Mouse (Mus musculus) limb, embryonic 13.5 days (tissue): Measurements from ENCODE around the gene Mycbpap. TPM values are rescaled to one million over a fixed set of nuclear protein-coding genes. Genes with fewer than 3 reads are reported as not detected.
A peak's percentile ranks its signal among the peaks of the same experiment; 100 is the strongest.

Experiments used
- ATAC-seq: fragments of 200-750 bp; cut with Nextera tagmentation; 2 replicates; pipeline ENCODE4 v1.8.0; 2017; ENCODE audit warnings: low read depth, moderate number of reproducible peaks, moderate TSS enrichment; ENCODE audit not compliant: low FRiP score
- H3K27ac ChIP-seq: fragments of 300-500 bp; sonication (generic); 2 replicates; pipeline ENCODE4 v1.5.1; 2015; ENCODE audit warnings: inconsistent platforms, mild to moderate bottlenecking, moderate library complexity
- H3K27me3 ChIP-seq: fragments of 300-500 bp; sonication (generic); 2 replicates; pipeline ENCODE4 v1.6.1; 2015; ENCODE audit warnings: mild to moderate bottlenecking, inconsistent platforms
- H3K36me3 ChIP-seq: fragments of 300-500 bp; sonication (generic); 2 replicates; pipeline ENCODE4 v1.6.1; 2015; ENCODE audit warnings: inconsistent platforms, mild to moderate bottlenecking, moderate library complexity
- H3K4me1 ChIP-seq: fragments of 300-500 bp; sonication (generic); 2 replicates; pipeline ENCODE4 v1.6.1; 2015; ENCODE audit warnings: inconsistent platforms
- H3K4me2 ChIP-seq: fragments of 300-500 bp; sonication (generic); replicated peaks from 2 replicates; pipeline ENCODE4 v1.6.1; 2015; ENCODE audit warnings: inconsistent platforms, mild to moderate bottlenecking, moderate library complexity
- H3K4me3 ChIP-seq: fragments of 300-500 bp; sonication (generic); 2 replicates; pipeline ENCODE4 v1.5.1; 2015; ENCODE audit warnings: moderate library complexity, mild to moderate bottlenecking, inconsistent platforms
- H3K9ac ChIP-seq: fragments of 300-500 bp; sonication (generic); 2 replicates; pipeline ENCODE4 v1.6.1; 2015; ENCODE audit warnings: mild to moderate bottlenecking, inconsistent platforms
- H3K9me3 ChIP-seq: fragments of 300-500 bp; sonication (generic); 2 replicates; pipeline ENCODE4 v1.6.1; 2016; ENCODE audit warnings: inconsistent platforms
- WGBS: fragments of 180-500 bp; shearing (Covaris S2); methylation state at CpG from one replicate; pipeline ENCODE4 v1.1.7; 2015; 5-methylcytosine and 5-hydroxymethylcytosine counted together
- polyA plus RNA-seq: library from polyadenylated mRNA; unstranded; fragments of >200 nt; fragmentation: Nextera tagmentation; extraction: Ambion mirVana; gene quantifications from 2 replicates; pipeline ENCODE4 v1.2.1, GENCODE M21; 2015

Gene Mycbpap
- polyA plus RNA-seq, 1 experiment from 2014 or later, result 3.8 TPM

- Histone ChIP-seq H3K9ac (peak within 1 kb of the TSS; percentile 67), H3K27ac (peak within 1 kb of the TSS; percentile 73; the same call in 1 of the 2 replicates), H3K36me3 (peaks cover 5% of the 10 kb centered on the region; the same call in 1 of the 2 replicates), H3K27me3 (no peaks in the 10 kb centered on the region), H3K9me3 (no peaks in the 10 kb centered on the region), H3K4me2 (peak within 1 kb of the TSS; percentile 93), H3K4me3 (peak within 1 kb of the TSS; percentile 55), H3K4me1 (peaks cover 27% of the 10 kb centered on the region)
- peak; percentile 89 for ATAC-seq
- WGBS, result 4% methylated on average over 49 of the region's 49 CpGs
Observed at GRCm38 (mm10) chr11:94548888-94549690, 27.5 kb upstream of the Mycbpap start, which contains the start of gene Rsad1. Gene Rsad1 (minus strand): TSS chr11:94549255.

DNA sequence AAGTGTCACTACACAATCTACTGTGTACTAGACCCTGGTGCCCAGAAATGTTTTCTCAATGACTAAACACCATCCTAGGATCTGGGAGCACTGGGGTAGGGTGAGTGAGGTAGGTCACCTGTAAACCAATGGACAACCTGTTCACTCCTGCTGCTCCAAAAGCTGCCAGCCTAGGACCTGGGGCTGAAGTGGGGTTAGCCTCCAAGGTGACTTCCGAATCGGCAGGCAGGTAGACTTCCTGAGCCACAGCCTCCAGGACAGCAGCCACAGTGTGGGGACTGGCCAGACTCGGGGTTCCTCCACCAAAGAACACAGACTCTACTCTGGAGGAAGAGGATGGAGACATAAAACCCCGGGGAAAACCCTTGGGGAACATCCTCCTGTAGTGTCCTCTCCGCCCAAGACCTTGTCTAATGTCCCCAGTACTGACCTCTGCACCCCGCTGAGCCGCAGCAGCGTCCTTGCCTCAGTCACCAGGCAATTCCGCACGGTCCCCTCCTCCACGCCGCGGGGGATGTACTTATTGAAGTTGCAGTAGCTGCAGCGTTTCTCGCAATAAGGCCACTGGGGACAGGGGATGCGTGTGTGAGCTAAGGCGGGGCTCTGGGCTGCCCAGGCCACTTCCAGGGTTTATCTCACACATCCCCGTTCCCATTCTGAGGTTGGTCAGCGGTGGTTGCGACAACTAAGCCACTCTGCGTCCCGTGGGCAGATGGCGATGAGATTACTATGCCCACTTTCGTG lies 26.7 kb upstream of the Mycbpap start:
- Histone ChIP-seq H3K4me1 (peaks cover 32% of the 10 kb centered on the region), H3K9ac (peak overlapping the region; percentile 67), H3K36me3 (peaks cover 7% of the 10 kb centered on the region; the same call in 1 of the 2 replicates), H3K9me3 (no peaks in the 10 kb centered on the region), H3K27me3 (no peaks in the 10 kb centered on the region), H3K4me2 (peak overlapping the region; percentile 93), H3K4me3 (peak overlapping the region; percentile 55), H3K27ac (peak overlapping the region; percentile 73; the same call in 1 of the 2 replicates)
- WGBS, result 9% methylated on average over 24 of the region's 24 CpGs
- peak; percentile 19 for ATAC-seq

- no peak overlapping the region for H3K4me3 ChIP-seq
- H3K27me3 ChIP-seq, result no peaks in the 10 kb centered on the region
- no peak overlapping the region for H3K9ac ChIP-seq
- H3K4me1 ChIP-seq, result peaks cover 32% of the 10 kb centered on the region
- no peaks in the 10 kb centered on the region for H3K9me3 ChIP-seq
- WGBS, result 94% methylated on average over 6 of the region's 6 CpGs
- H3K27ac ChIP-seq, result no peak overlapping the region
- ATAC-seq, result no peak
- peaks cover 11% of the 10 kb centered on the region for H3K36me3 ChIP-seq
- H3K4me2 ChIP-seq, result no peak overlapping the region
Observed at GRCm38 (mm10) chr11:94547271-94547670, 25.7 kb upstream of the Mycbpap start.

DNA sequence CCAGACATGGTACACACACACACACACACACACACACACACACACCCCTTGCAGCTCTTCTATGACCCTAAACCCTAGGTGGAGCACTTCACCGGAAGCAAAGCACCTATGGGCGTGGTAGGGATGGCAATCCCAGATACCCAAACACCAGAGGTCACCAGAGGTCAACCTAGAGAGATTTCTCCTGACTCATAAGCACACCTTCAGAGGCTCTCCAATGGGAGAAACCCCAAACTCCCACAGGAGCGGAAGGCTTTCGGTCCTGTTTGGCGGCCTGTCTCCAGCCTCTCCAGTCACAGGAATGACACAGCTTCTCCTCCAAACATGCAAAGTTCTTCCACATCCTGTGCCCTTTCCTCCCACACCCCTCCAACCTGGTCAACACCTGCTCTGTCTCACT lies 24.8 kb upstream of the Mycbpap start:
- H3K36me3 ChIP-seq, result peaks cover 12% of the 10 kb centered on the region
- H3K27ac ChIP-seq, result no peak overlapping the region
- H3K4me1 ChIP-seq, result peaks cover 32% of the 10 kb centered on the region
- H3K27me3 ChIP-seq, result no peaks in the 10 kb centered on the region
- no peak for ATAC-seq
- no peak overlapping the region for H3K9ac ChIP-seq
- no peak overlapping the region for H3K4me2 ChIP-seq
- no peak overlapping the region for H3K4me3 ChIP-seq
- 93% methylated on average over 5 of the region's 5 CpGs for WGBS
- H3K9me3 ChIP-seq, result no peaks in the 10 kb centered on the region

DNA sequence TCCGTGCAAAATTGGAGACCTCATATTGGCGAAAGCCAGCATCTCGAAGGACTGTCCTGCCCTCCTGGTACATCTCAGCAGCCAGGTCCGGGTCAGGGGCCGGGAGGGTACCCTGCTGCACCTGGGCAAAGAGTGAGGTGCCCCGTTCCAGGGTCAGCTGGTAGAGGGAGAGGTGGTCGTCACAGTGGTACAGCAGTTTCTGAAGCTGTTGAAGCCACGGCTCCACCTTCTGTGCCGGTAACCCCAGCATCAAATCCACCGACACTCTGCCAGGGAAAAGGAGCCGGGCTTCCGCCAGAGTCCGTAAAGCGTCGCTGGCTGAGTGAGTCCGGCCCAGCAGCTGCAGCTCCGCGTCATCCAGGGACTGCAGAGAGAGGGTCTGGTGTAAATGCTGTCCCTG lies 22.9 kb upstream of the Mycbpap start:
- 51% methylated on average over 18 of the region's 18 CpGs for WGBS
- peak overlapping the region; percentile 48; the same call in 1 of the 2 replicates for H3K9ac ChIP-seq
- no peak for ATAC-seq
- H3K36me3 ChIP-seq, result peaks cover 12% of the 10 kb centered on the region
- H3K4me3 ChIP-seq, result peak overlapping the region; percentile 19; the same call in 1 of the 2 replicates
- peak overlapping the region; percentile 54 for H3K4me2 ChIP-seq
- no peak overlapping the region for H3K27ac ChIP-seq
- H3K27me3 ChIP-seq, result no peaks in the 10 kb centered on the region
- no peaks in the 10 kb centered on the region for H3K9me3 ChIP-seq
- peaks cover 21% of the 10 kb centered on the region for H3K4me1 ChIP-seq

GRCm38 (mm10) chr11:94543932-94544331 lies 22.4 kb upstream of the Mycbpap start:
- Histone ChIP-seq H3K27me3 (no peaks in the 10 kb centered on the region), H3K9me3 (no peaks in the 10 kb centered on the region), H3K27ac (no peak overlapping the region), H3K36me3 (peaks cover 12% of the 10 kb centered on the region), H3K9ac (no peak overlapping the region), H3K4me3 (peak overlapping the region; percentile 19; the same call in 1 of the 2 replicates), H3K4me1 (peaks cover 18% of the 10 kb centered on the region), H3K4me2 (peak overlapping the region; percentile 54)
- 32% methylated on average over 9 of the region's 9 CpGs for WGBS
- ATAC-seq, result no peak

DNA sequence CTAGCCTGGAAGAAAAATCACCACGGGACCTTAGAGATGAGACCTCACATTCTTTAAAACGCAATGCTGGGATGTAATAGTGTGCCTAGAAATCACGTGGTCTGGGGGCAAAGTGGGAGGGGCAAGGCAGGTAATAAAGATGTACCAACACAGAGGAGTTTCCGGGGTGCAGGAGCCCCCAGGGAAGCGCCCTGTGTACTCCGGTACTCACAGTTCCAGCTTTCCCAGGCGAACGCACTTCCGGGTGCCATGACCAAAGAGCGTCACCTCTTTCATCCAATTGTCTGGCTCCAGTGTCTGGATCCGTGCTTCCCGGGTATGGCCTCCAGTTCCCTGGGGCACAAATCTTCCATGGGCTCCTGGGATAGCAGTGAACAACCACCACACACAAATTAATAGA lies 21.8 kb upstream of the Mycbpap start:
- Histone ChIP-seq H3K9me3 (no peaks in the 10 kb centered on the region), H3K9ac (no peak overlapping the region), H3K4me1 (peaks cover 19% of the 10 kb centered on the region), H3K4me2 (no peak overlapping the region), H3K27ac (no peak overlapping the region), H3K36me3 (peaks cover 12% of the 10 kb centered on the region), H3K27me3 (no peaks in the 10 kb centered on the region), H3K4me3 (no peak overlapping the region)
- ATAC-seq, result no peak
- WGBS, result 85% methylated on average over 12 of the region's 12 CpGs

DNA sequence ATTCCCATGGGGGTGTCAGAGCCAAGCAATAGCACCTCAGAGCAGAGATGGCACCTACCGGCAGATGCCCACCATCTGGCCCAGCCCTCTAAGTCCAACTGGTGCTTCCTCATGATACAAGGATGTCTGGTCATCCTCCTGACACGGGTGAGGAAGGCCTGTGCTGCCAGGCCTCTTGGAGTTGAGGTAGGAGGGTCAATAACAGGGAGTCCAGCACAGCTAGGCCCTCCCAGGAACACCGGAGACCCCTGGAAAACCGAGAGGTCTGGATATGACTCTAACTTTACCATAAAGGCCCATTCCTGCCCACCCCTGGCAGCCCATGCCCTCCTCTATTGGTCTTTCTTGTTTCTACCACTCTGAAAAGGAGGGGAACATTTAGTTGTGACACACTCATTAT lies 20.9 kb upstream of the Mycbpap start:
- H3K36me3 ChIP-seq, result peaks cover 12% of the 10 kb centered on the region
- H3K4me2 ChIP-seq, result no peak overlapping the region
- 85% methylated on average over 4 of the region's 4 CpGs for WGBS
- no peak overlapping the region for H3K9ac ChIP-seq
- no peak overlapping the region for H3K27ac ChIP-seq
- no peak overlapping the region for H3K4me3 ChIP-seq
- no peak for ATAC-seq
- H3K9me3 ChIP-seq, result no peaks in the 10 kb centered on the region
- peaks cover 14% of the 10 kb centered on the region for H3K4me1 ChIP-seq
- H3K27me3 ChIP-seq, result no peaks in the 10 kb centered on the region

GRCm38 (mm10) chr11:94539761-94540160 lies 18.2 kb upstream of the Mycbpap start:
- Histone ChIP-seq H3K9ac (no peak overlapping the region), H3K4me2 (no peak overlapping the region), H3K9me3 (no peaks in the 10 kb centered on the region), H3K27me3 (no peaks in the 10 kb centered on the region), H3K4me3 (no peak overlapping the region), H3K36me3 (peaks cover 12% of the 10 kb centered on the region), H3K27ac (no peak overlapping the region), H3K4me1 (peaks cover 27% of the 10 kb centered on the region)
- ATAC-seq, result no peak
- WGBS, result 80% methylated on average over 7 of the region's 7 CpGs

DNA sequence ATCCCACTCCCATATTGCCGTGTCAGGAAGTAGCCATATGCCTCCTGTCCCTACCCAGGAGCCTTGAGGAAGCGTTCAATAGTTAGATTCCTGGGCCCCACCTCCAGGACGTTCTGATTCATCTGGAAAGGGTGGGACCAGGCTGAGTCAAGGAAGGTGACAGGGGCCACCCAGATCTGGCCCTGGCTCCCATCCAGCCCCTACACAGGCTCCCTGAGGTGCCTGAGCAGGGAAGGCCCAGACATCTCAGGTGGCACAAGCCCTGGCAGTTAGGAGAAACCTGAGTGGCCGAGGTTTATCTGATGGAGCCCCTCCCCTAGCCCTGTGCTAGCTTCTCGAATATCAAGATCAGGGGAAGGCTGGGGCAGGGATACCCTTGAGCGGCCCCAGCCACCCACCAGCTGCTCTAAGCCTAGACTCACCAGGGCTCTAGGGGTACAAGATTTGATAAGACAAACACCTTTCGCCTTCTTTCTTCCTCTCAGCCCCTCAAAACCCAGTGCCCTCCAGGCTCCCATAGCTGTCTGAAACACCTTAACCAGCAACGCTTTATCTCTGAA lies 17.3 kb upstream of the Mycbpap start:
- WGBS, result 50% methylated on average over 8 of the region's 8 CpGs
- H3K9me3 ChIP-seq, result no peaks in the 10 kb centered on the region
- no peak for ATAC-seq
- H3K27ac ChIP-seq, result no peak overlapping the region
- H3K36me3 ChIP-seq, result peaks cover 12% of the 10 kb centered on the region
- H3K9ac ChIP-seq, result no peak overlapping the region
- H3K4me2 ChIP-seq, result no peak overlapping the region
- H3K4me3 ChIP-seq, result no peak overlapping the region
- H3K4me1 ChIP-seq, result peaks cover 18% of the 10 kb centered on the region; the same call in 1 of the 2 replicates
- H3K27me3 ChIP-seq, result no peaks in the 10 kb centered on the region

- no peaks in the 10 kb centered on the region for H3K27me3 ChIP-seq
- H3K9me3 ChIP-seq, result no peaks in the 10 kb centered on the region
- 0 out of 2 replicates have a peak, but pooled peaks cover 18% of the 10 kb centered on the region for H3K4me1 ChIP-seq
- ATAC-seq, result no peak
- WGBS, result 85% methylated on average over 8 of the region's 8 CpGs
- no peaks in the 10 kb centered on the region for H3K36me3 ChIP-seq
- H3K27ac ChIP-seq, result no peak overlapping the region
- H3K4me3 ChIP-seq, result no peak overlapping the region
- no peak overlapping the region for H3K9ac ChIP-seq
- no peak overlapping the region for H3K4me2 ChIP-seq
Observed at GRCm38 (mm10) chr11:94533171-94533570, 11.6 kb upstream of the Mycbpap start.

- no peaks in the 10 kb centered on the region for H3K36me3 ChIP-seq
- no peaks in the 10 kb centered on the region for H3K9me3 ChIP-seq
- no peak overlapping the region for H3K27ac ChIP-seq
- WGBS, result 46% methylated on average over 3 of the region's 3 CpGs
- no peak overlapping the region for H3K9ac ChIP-seq
- H3K4me1 ChIP-seq, result peaks cover 31% of the 10 kb centered on the region
- no peak for ATAC-seq
- no peak overlapping the region for H3K4me2 ChIP-seq
- no peak overlapping the region for H3K4me3 ChIP-seq
- H3K27me3 ChIP-seq, result no peaks in the 10 kb centered on the region
Observed at GRCm38 (mm10) chr11:94528879-94529278, 7.3 kb upstream of the Mycbpap start.
